Mouse (Mus musculus) CH12.LX (cell line): ENCODE measurements at regions not wholly inside any gene's neighbourhood (a gene's known extent, or its start where the extent isn't known, plus 50 kb on each side); places are given as distances from the start of the nearest gene placed in this dataset.

Experiments used
- DNase-seq: peaks from one replicate; pipeline ENCODE4 v3.0.0-alpha.2; 2013; ENCODE audit errors: extremely low read depth
- H3K27ac ChIP-seq: 2 replicates; pipeline ENCODE4 v1.5.1; 2012; ENCODE audit warnings: low read depth, mild to moderate bottlenecking, control low read depth, moderate library complexity; ENCODE audit not compliant: insufficient read depth
- H3K27me3 ChIP-seq: replicated peaks from 2 replicates; pipeline ENCODE3; 2012; ENCODE audit warnings: inconsistent platforms
- H3K36me3 ChIP-seq, 2 experiments: replicated peaks in 1 of 2; 2 replicates each; pipeline versions ENCODE3 to v1.6.1; 2012; ENCODE audit warnings: inconsistent platforms in 1 of 2, low read length in 1 of 2, mild to moderate bottlenecking in 1 of 2, mixed read lengths in 1 of 2, moderate library complexity in 1 of 2; ENCODE audit not compliant: control insufficient read depth in 1 of 2, insufficient read depth in 1 of 2
- H3K4me1 ChIP-seq, 2 experiments: 2 replicates each; pipeline ENCODE4 v1.6.1; 2012; ENCODE audit warnings: inconsistent platforms in 1 of 2, moderate library complexity in 1 of 2; ENCODE audit not compliant: insufficient read depth in 2 of 2, control insufficient read depth in 1 of 2
- H3K4me2 ChIP-seq: 2 replicates; pipeline ENCODE4 v1.6.1; 2012; ENCODE audit warnings: low read depth, mild to moderate bottlenecking, control low read depth; ENCODE audit not compliant: poor library complexity, insufficient read depth, severe bottlenecking
- H3K4me3 ChIP-seq, 3 experiments: fragments of 150-350 bp in 1 of 3; sonication (generic) in 1 of 3; replicated peaks in 1 of 3; 2 replicates each; pipeline versions ENCODE3 to v1.5.1; 2011 to 2012; ENCODE audit warnings: low read depth in 2 of 3, low read length in 2 of 3, mild to moderate bottlenecking in 2 of 3, moderate library complexity in 2 of 3, control low read depth in 1 of 3, improper control_type of control experiment in 1 of 3, inconsistent platforms in 1 of 3, mixed read lengths in 1 of 3; ENCODE audit not compliant: poor library complexity in 1 of 3
- H3K79me2 ChIP-seq: replicated peaks from 2 replicates; pipeline ENCODE4 v1.6.1; 2012; ENCODE audit warnings: mild to moderate bottlenecking, moderate library complexity; ENCODE audit not compliant: control insufficient read depth, poor library complexity, insufficient read depth, severe bottlenecking; ENCODE audit errors: extremely low read depth
- H3K9ac ChIP-seq: 2 replicates; pipeline ENCODE4 v1.6.1; 2012; ENCODE audit warnings: low read depth, mild to moderate bottlenecking, control low read depth, moderate library complexity; ENCODE audit not compliant: insufficient read depth
- H3K9me3 ChIP-seq: replicated peaks from 2 replicates; pipeline ENCODE3; 2012; ENCODE audit warnings: low read length, inconsistent platforms, mixed read lengths
- BHLHE40 ChIP-seq: IDR thresholded peaks from 2 replicates; pipeline ENCODE4 v1.6.1; 2011; ENCODE audit warnings: mild to moderate bottlenecking, low read depth, low read length, improper control_type of control experiment
- CHD1 ChIP-seq: IDR thresholded peaks from 2 replicates; pipeline ENCODE4 v1.6.1; 2012; ENCODE audit warnings: low read depth, low read length, improper control_type of control experiment, inconsistent platforms
- CHD2 ChIP-seq: IDR thresholded peaks from 2 replicates; pipeline ENCODE4 v1.6.1; 2011; ENCODE audit warnings: low read length, improper control_type of control experiment
- CTCF ChIP-seq, 2 experiments: IDR thresholded peaks in 1 of 2; conservative IDR thresholded peaks in 1 of 2; 2 replicates each; pipeline ENCODE4 v1.5.1; 2011 to 2012; ENCODE audit warnings: low read depth in 2 of 2, low read length in 2 of 2, improper control_type of control experiment in 1 of 2, inconsistent platforms in 1 of 2, mild to moderate bottlenecking in 1 of 2, moderate library complexity in 1 of 2
- ELF1 ChIP-seq: IDR thresholded peaks from 2 replicates; pipeline ENCODE4 v1.6.1; 2014; ENCODE audit warnings: low read depth, mild to moderate bottlenecking, inconsistent platforms, low read length, improper control_type of control experiment
- EP300 ChIP-seq: IDR thresholded peaks from 2 replicates; pipeline ENCODE4 v1.6.1; 2011; ENCODE audit warnings: low read length, improper control_type of control experiment
- JUN ChIP-seq: IDR thresholded peaks from 2 replicates; pipeline ENCODE4 v1.6.1; 2011; ENCODE audit warnings: low read depth, mild to moderate bottlenecking, low read length, improper control_type of control experiment, moderate library complexity; ENCODE audit not compliant: insufficient read depth
- KAT2A ChIP-seq: IDR thresholded peaks from 2 replicates; pipeline ENCODE4 v1.6.1; 2012; ENCODE audit warnings: low read length, improper control_type of control experiment, inconsistent platforms; ENCODE audit not compliant: insufficient replicate concordance
- MAZ ChIP-seq: IDR thresholded peaks from 2 replicates; pipeline ENCODE4 v1.6.1; 2012; ENCODE audit warnings: low read depth, mild to moderate bottlenecking, inconsistent platforms, low read length, improper control_type of control experiment, moderate library complexity
- MEF2A ChIP-seq: IDR thresholded peaks from 2 replicates; pipeline ENCODE4 v1.6.1; 2014; ENCODE audit warnings: low read depth, mild to moderate bottlenecking, inconsistent platforms, low read length, improper control_type of control experiment, borderline replicate concordance
- MYC ChIP-seq: IDR thresholded peaks from 2 replicates; pipeline ENCODE4 v1.6.1; 2011; ENCODE audit warnings: low read depth, mild to moderate bottlenecking, improper control_type of control experiment, low read length
- POLR2AphosphoS2 ChIP-seq: IDR thresholded peaks from 2 replicates; pipeline ENCODE4 v1.6.1; 2011; ENCODE audit warnings: low read depth, low read length, improper control_type of control experiment
- RAD21 ChIP-seq: IDR thresholded peaks from 2 replicates; pipeline ENCODE4 v1.6.1; 2011; ENCODE audit warnings: low read depth, mild to moderate bottlenecking, low read length, improper control_type of control experiment, moderate library complexity
- TBP ChIP-seq: conservative IDR thresholded peaks from 2 replicates; pipeline ENCODE4 v1.6.1; 2011; ENCODE audit warnings: low read depth, low read length, improper control_type of control experiment
- UBTF ChIP-seq: IDR thresholded peaks from 2 replicates; pipeline ENCODE4 v1.6.1; 2012; ENCODE audit warnings: low read depth, mild to moderate bottlenecking, inconsistent platforms, low read length, improper control_type of control experiment, moderate library complexity
- USF1 ChIP-seq: IDR thresholded peaks from 2 replicates; pipeline ENCODE4 v1.6.1; 2014; ENCODE audit warnings: low read depth, mild to moderate bottlenecking, inconsistent platforms, low read length, improper control_type of control experiment
- ZC3H11A ChIP-seq: IDR thresholded peaks from 2 replicates; pipeline ENCODE4 v1.6.1; 2012; ENCODE audit warnings: low read depth, mild to moderate bottlenecking, inconsistent platforms, low read length, improper control_type of control experiment
- ZKSCAN1 ChIP-seq: IDR thresholded peaks from 2 replicates; pipeline ENCODE4 v1.6.1; 2012; ENCODE audit warnings: low read depth, inconsistent platforms, low read length, improper control_type of control experiment, borderline replicate concordance
- ZMIZ1 ChIP-seq: IDR thresholded peaks from 2 replicates; pipeline ENCODE4 v1.6.1; 2012; ENCODE audit warnings: low read depth, mild to moderate bottlenecking, inconsistent platforms, low read length, improper control_type of control experiment
- dilution Hi-C: fragments of 300-500 bp; cut with MboI; formaldehyde crosslinking; loops from 2 replicates; pipeline ENCODE4 v1.14.3; 2020; ENCODE audit warnings: low sequenced_read_pairs; ENCODE audit not compliant: extremely low pct_unique_long_range_greater_than_20kb, extremely low pct_ligation_motif_present
- in situ Hi-C: fragments of 300-500 bp; cut with MboI; formaldehyde crosslinking; loops from 3 replicates; pipeline ENCODE4 v1.14.3; 2019; ENCODE audit warnings: low sequenced_read_pairs, low pct_ligation_motif_present, low pct_unique_long_range_greater_than_20kb, mixed read lengths

- Histone ChIP-seq H3K79me2 (no peaks in the 10 kb centered on the region), H3K36me3 (no peaks in the 10 kb centered on the region), H3K9me3 (no peaks in the 10 kb centered on the region), H3K27me3 (peaks cover 26% of the 10 kb centered on the region), H3K9ac (no peak overlapping the region), H3K4me3 (no peak overlapping the region), H3K4me2 (no peak overlapping the region), H3K27ac (no peak overlapping the region), H3K4me1 (peaks cover 0 to 10% of the 10 kb centered on the region in 2 experiments; a peak in 3 of 4 replicates)
- DNase-seq, result no peak
- TF ChIP-seq MEF2A (no peak), CTCF (conservative IDR thresholded peaks at IDR 0.05 in 1 of 2, IDR thresholded peaks at IDR 0.05 in 1 of 2; ENCODE audit: low read depth in 2 of 2, low read length in 2 of 2) (no peak), BHLHE40 (no peak), CHD1 (no peak), KAT2A (no peak)
- TF ChIP-seq, all 38 proteins: peak for 0
- in situ Hi-C loops (no loop called here), dilution Hi-C loops (no loop called here)
Measured at GRCm38 (mm10) chr19:56017524-56017923, 269.4 kb upstream of the Habp2 start.

GRCm38 (mm10) chr19:56019143-56019542 is 267.8 kb upstream of the Habp2 start:
- Histone ChIP-seq H3K4me2 (no peak overlapping the region), H3K79me2 (no peaks in the 10 kb centered on the region), H3K27me3 (peaks cover 35% of the 10 kb centered on the region), H3K9me3 (peaks cover 4% of the 10 kb centered on the region), H3K27ac (no peak overlapping the region), H3K4me3 (no peak overlapping the region), H3K4me1 (peaks cover 0 to 10% of the 10 kb centered on the region in 2 experiments; a peak in 3 of 4 replicates), H3K9ac (no peak overlapping the region), H3K36me3 (no peaks in the 10 kb centered on the region)
- TF ChIP-seq ZMIZ1, result no peak
- TF ChIP-seq TBP, result no peak
- TF ChIP-seq ZKSCAN1, result no peak
- no peak for TF ChIP-seq POLR2AphosphoS2
- no peak for TF ChIP-seq JUN
- TF ChIP-seq RAD21, result no peak
- TF ChIP-seq USF1, result no peak
- dilution Hi-C loops (no loop called here), in situ Hi-C loops (no loop called here)
- DNase-seq, result no peak

- Histone ChIP-seq H3K27ac (no peak overlapping the region), H3K36me3 (no peaks in the 10 kb centered on the region), H3K27me3 (peaks cover 34% of the 10 kb centered on the region), H3K9ac (no peak overlapping the region), H3K4me1 (no peaks in the 10 kb centered on the region; a peak in 2 of 4 replicates), H3K79me2 (no peaks in the 10 kb centered on the region), H3K4me3 (no peak overlapping the region), H3K4me2 (no peak overlapping the region), H3K9me3 (peaks cover 4% of the 10 kb centered on the region)
- dilution Hi-C loops, result no loop called here
- TF ChIP-seq CHD2 (no peak), ELF1 (no peak), ZC3H11A (no peak), UBTF (no peak), MYC (no peak), EP300 (no peak), BHLHE40 (no peak), MAZ (no peak), CHD1 (no peak)
- no peak for DNase-seq
- in situ Hi-C loops, result no loop called here
Measured at GRCm38 (mm10) chr19:56022348-56022747, 264.6 kb upstream of the Habp2 start.
